Mouse (Mus musculus) heart, embryonic 14.5 days (tissue): ENCODE measurements at regions not wholly inside any gene's neighbourhood (a gene's known extent, or its start where the extent isn't known, plus 50 kb on each side); places are given as distances from the start of the nearest gene placed in this dataset.

Source experiments
- ATAC-seq: fragments of 200-750 bp; cut with Nextera tagmentation; 2 replicates; pipeline ENCODE4 v1.8.0; 2017; ENCODE audit warnings: low read depth, moderate TSS enrichment; ENCODE audit not compliant: insufficient number of reproducible peaks, insufficient read depth, low FRiP score
- H3K27ac ChIP-seq, 2 experiments: fragments of 200-500 bp in 1 of 2; fragments of 300-500 bp in 1 of 2; sonication (generic) in 1 of 2; replicated peaks in 1 of 2; 2 replicates each; pipeline ENCODE4 v1.5.1; 2012 to 2014; ENCODE audit warnings: low read depth in 2 of 2, low read length in 2 of 2, control low read depth in 1 of 2, mild to moderate bottlenecking in 1 of 2, mixed read lengths in 1 of 2; ENCODE audit not compliant: control insufficient read depth in 1 of 2, insufficient read depth in 1 of 2
- H3K27me3 ChIP-seq: fragments of 300-500 bp; sonication (generic); 2 replicates; pipeline ENCODE4 v1.6.1; 2014; ENCODE audit warnings: mild to moderate bottlenecking, low read length, control low read depth; ENCODE audit not compliant: control insufficient read depth, insufficient read depth
- H3K36me3 ChIP-seq: fragments of 300-500 bp; sonication (generic); 2 replicates; pipeline ENCODE4 v1.6.1; 2014; ENCODE audit warnings: mild to moderate bottlenecking, control low read depth, low read length, mixed read lengths; ENCODE audit not compliant: control insufficient read depth, insufficient read depth
- H3K4me1 ChIP-seq, 2 experiments: fragments of 200-500 bp in 1 of 2; fragments of 300-500 bp in 1 of 2; sonication (generic) in 1 of 2; 2 replicates each; pipeline ENCODE4 v1.6.1; 2012 to 2014; ENCODE audit warnings: low read length in 2 of 2, control low read depth in 1 of 2, mixed read lengths in 1 of 2; ENCODE audit not compliant: control insufficient read depth in 2 of 2, insufficient read depth in 2 of 2
- H3K4me2 ChIP-seq: fragments of 300-500 bp; sonication (generic); 2 replicates; pipeline ENCODE4 v1.6.1; 2014; ENCODE audit warnings: mild to moderate bottlenecking, low read length
- H3K4me3 ChIP-seq, 2 experiments: fragments of 200-500 bp in 1 of 2; fragments of 300-500 bp in 1 of 2; sonication (generic) in 1 of 2; 2 replicates each; pipeline ENCODE4 v1.5.1; 2012 to 2014; ENCODE audit warnings: low read length in 2 of 2, mild to moderate bottlenecking in 2 of 2, control low read depth in 1 of 2, low read depth in 1 of 2, moderate library complexity in 1 of 2; ENCODE audit not compliant: control insufficient read depth in 1 of 2, insufficient read depth in 1 of 2
- H3K9ac ChIP-seq: fragments of 300-500 bp; sonication (generic); 2 replicates; pipeline ENCODE4 v1.6.1; 2014; ENCODE audit warnings: mild to moderate bottlenecking, low read length
- H3K9me3 ChIP-seq: fragments of 300-500 bp; sonication (generic); 2 replicates; pipeline ENCODE4 v1.6.1; 2016; ENCODE audit warnings: low read length, control low read depth; ENCODE audit not compliant: control insufficient read depth
- WGBS: fragments of 180-500 bp; shearing (Covaris S2); extraction: QIAGEN DNeasy Blood & Tissue Kit; methylation state at CpG from one replicate; pipeline ENCODE4 v1.1.7; 2014; 5-methylcytosine and 5-hydroxymethylcytosine counted together

DNA sequence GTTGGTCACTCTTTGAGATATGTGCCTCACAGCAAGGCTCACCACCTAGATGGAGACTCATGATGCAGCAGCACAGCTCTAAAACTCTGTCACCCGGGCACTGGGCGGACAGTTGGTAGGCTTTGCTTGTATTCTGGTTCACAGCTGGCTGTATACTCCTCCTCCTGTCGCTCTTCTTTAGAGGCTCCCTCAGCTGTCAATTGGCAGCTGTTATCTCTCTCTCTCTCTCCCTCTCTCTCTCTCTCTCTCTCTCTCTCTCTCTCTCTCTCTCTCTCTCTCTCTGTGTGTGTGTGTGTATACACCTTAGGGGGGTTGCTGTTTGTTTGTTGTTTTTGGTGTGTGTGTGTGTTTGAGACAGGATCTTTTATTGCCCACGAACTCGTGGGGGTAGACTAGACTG is 66.3 kb upstream of the Laptm4a start:
- Histone ChIP-seq H3K9me3 (no peaks in the 10 kb centered on the region), H3K4me3 (no peak overlapping the region), H3K4me2 (no peak overlapping the region), H3K27me3 (no peaks in the 10 kb centered on the region), H3K9ac (no peak overlapping the region), H3K27ac (no peak overlapping the region), H3K4me1 (peaks cover 27 to 36% of the 10 kb centered on the region in 2 experiments), H3K36me3 (no peaks in the 10 kb centered on the region)
- no peak for ATAC-seq
- 45% methylated on average over 5 of the region's 5 CpGs for WGBS

DNA sequence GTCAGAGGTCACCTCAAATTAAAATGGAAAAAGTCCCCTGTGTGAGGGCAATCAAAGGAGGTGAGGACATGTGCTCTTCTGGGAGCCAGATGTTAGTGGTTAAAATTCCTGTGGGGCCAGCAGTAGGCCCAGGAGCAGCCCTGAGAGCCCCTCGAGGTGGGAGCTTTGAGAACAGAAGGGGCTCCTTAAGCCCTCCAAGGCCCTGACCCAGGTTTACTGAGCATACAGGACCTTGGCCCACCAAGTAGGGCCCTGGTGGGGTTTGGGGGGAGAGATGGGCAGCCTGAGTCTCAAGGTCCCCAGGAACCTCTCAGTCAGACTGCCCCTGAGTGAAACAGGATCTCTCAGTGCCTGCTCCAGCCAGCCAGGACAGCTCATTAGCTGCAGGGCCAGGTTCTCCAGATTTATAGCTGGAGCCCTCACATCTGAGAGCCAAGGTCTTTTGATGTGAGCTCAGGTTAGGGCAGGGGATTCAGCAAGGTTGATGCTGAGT is 65.4 kb upstream of the Laptm4a start:
- 18% methylated on average over 1 of the region's 1 CpGs for WGBS
- Histone ChIP-seq H3K4me3 (no peak overlapping the region), H3K36me3 (no peaks in the 10 kb centered on the region), H3K4me1 (peaks cover 32 to 39% of the 10 kb centered on the region in 2 experiments), H3K9ac (no peak overlapping the region), H3K27me3 (no peaks in the 10 kb centered on the region), H3K4me2 (no peak overlapping the region), H3K27ac (no peak overlapping the region), H3K9me3 (no peaks in the 10 kb centered on the region)
- ATAC-seq: no peak

DNA sequence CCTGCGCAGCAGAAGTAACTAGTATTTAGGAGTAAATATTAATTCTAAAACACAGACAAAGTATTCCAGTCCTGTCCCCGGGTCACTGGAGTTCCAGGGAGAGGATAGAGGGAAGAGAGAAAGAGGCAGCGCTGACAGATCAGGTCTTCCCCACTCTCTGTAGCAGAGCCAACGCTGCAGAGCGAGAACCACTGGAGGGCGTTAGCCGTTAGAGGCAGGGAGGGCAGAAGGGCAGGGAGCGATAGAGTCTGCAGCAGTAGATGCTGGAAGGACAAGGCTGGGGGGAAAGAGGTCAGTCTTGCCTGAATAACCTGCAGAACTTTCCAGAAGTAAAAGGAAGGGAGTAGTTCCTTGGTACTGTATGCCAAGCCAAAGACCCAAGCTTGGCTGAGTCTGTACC is 64.2 kb upstream of the Laptm4a start:
- H3K36me3 ChIP-seq: no peaks in the 10 kb centered on the region
- no peak for ATAC-seq
- no peak overlapping the region for H3K9ac ChIP-seq
- H3K27ac ChIP-seq: no peak overlapping the region
- 53% methylated on average over 8 of the region's 8 CpGs for WGBS
- H3K4me2 ChIP-seq: no peak overlapping the region
- H3K4me3 ChIP-seq: no peak overlapping the region
- H3K4me1 ChIP-seq: peaks cover 32 to 39% of the 10 kb centered on the region in 2 experiments
- H3K9me3 ChIP-seq: no peaks in the 10 kb centered on the region
- H3K27me3 ChIP-seq: no peaks in the 10 kb centered on the region

DNA sequence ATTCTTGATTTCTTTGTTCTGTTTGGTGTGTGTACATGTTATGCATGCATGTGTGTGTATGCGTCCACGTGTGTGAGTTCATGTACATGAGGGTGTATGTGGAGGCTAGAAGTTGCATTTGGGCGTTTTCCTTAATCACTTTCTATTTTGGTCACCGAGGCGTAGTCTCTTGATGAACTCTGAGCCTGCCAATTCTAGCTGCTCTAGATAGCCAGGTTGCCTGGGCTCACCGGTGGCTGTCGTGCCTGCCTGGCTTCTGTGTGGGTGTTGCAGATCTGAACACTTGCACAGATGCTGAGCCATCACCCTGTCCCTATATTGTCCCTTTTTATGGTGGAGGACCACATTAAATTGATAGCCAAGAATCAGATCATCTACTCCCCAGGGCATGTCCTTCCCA is 62.7 kb upstream of the Laptm4a start:
- Histone ChIP-seq H3K4me2 (peak overlapping the region; percentile 24), H3K9me3 (no peaks in the 10 kb centered on the region), H3K9ac (0 out of 2 replicates have a peak overlapping the region, but pooled peaks have one; percentile 22), H3K27me3 (no peaks in the 10 kb centered on the region), H3K36me3 (no peaks in the 10 kb centered on the region), H3K4me3 (no peak overlapping the region), H3K27ac (peak overlapping the region; percentile 67 to 71), H3K4me1 (peaks cover 32 to 39% of the 10 kb centered on the region in 2 experiments)
- WGBS: 26% methylated on average over 7 of the region's 7 CpGs
- ATAC-seq: peak; percentile 57; the same call in 1 of the 2 replicates

DNA sequence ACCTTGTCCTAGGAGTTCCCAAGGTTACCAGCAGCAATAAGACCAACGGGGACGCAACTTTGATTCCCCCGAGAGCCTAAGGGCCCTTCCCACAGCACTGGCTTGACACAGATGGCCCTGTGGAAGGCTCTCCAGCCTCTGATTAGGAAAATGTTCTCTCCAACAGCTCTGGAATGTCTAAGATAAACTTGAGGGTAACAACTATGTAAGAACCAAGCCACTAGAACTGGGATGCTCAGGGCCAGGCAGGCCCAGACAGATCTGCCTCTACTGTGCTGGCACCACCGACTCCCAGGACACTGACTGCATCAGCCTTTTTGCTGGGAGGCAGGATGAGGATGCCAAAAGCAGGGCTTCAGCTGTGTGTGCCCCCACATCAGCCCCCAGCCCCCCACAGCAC is 61.9 kb upstream of the Laptm4a start:
- H3K27ac ChIP-seq: peak overlapping the region; percentile 40 to 67
- no peak for ATAC-seq

DNA sequence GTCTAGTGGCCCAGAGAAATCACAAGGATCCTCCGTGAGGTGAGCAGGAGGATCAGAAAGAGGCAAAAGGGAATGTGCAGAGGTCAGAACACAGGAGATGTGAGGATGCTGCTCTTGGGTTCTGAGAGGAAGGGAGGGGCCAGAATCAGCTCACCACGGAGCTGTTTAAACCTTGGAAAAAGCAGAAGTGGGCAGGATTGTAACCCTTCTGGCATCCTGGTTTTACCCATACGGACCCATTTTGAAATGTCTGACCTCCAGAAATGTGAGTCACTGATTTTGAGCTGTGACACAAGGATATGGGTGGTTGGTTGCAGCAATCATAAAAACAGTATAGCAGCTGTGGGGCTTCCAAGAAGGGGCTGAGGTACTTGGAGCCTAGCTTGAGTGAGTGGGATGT is 56.6 kb upstream of the Laptm4a start:
- WGBS: 55% methylated on average over 3 of the region's 3 CpGs
- no peak for ATAC-seq
- Histone ChIP-seq H3K9me3 (no peaks in the 10 kb centered on the region), H3K4me3 (no peak overlapping the region), H3K4me1 (peaks cover 6 to 16% of the 10 kb centered on the region in 2 experiments), H3K27me3 (no peaks in the 10 kb centered on the region), H3K36me3 (no peaks in the 10 kb centered on the region), H3K9ac (no peak overlapping the region), H3K4me2 (no peak overlapping the region), H3K27ac (no peak overlapping the region)

More for the DNA sequence above, 61.9 kb upstream of the Laptm4a start:
- H3K9ac ChIP-seq: 0 out of 2 replicates have a peak overlapping the region, but pooled peaks have one; percentile 22
- no peaks in the 10 kb centered on the region for H3K27me3 ChIP-seq
- H3K36me3 ChIP-seq: no peaks in the 10 kb centered on the region
- no peak overlapping the region for H3K4me3 ChIP-seq
- 31% methylated on average over 4 of the region's 4 CpGs for WGBS
- H3K4me2 ChIP-seq: peak overlapping the region; percentile 24; the same call in 1 of the 2 replicates
- H3K4me1 ChIP-seq: peaks cover 29 to 39% of the 10 kb centered on the region in 2 experiments
- H3K9me3 ChIP-seq: no peaks in the 10 kb centered on the region

DNA sequence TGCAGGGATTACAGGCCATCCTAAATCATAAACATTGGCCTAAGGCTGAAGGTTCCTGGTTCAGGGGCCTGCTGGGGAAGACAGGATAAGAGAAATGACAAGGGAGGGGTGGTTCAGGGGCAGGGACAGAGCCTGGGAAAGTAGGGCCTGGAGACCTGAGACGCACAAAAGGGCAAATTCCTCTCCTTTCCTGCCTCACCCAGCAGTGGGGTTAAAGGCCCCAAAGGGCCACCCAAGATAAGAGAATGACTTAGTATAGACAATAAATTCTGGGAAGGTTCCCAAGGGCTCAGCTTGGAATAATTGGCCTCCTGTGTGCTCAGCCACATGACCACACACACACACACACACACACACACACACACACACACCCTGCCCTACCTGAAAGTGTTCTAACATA is 56.2 kb upstream of the Laptm4a start:
- Histone ChIP-seq H3K4me1 (peaks cover 1 to 12% of the 10 kb centered on the region in 2 experiments), H3K4me2 (no peak overlapping the region), H3K36me3 (no peaks in the 10 kb centered on the region), H3K27me3 (no peaks in the 10 kb centered on the region), H3K4me3 (no peak overlapping the region), H3K9me3 (no peaks in the 10 kb centered on the region), H3K27ac (no peak overlapping the region), H3K9ac (no peak overlapping the region)
- WGBS: 67% methylated on average over 1 of the region's 1 CpGs
- no peak for ATAC-seq

DNA sequence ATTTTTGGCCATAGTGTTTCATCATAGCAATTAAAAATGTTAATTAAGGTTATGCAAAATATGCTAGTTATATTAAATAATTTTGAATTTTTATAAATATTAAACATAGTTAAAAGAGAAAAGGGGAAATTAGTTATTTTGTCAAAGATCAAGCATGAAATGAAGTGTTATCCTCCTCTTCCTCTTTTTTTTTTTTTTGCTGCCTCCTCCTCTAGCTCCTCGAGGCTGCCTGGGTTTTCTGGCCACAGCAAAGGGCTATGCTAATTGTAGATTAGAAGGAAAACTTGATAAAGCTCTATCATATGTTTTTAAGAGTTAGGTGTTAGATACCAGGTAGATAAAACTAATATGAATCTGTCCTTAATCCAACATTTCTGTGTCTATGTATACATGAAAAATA is 54.4 kb upstream of the Laptm4a start:
- WGBS: 25% methylated on average over 1 of the region's 1 CpGs
- Histone ChIP-seq H3K9ac (no peak overlapping the region), H3K27me3 (no peaks in the 10 kb centered on the region), H3K4me2 (no peak overlapping the region), H3K9me3 (no peaks in the 10 kb centered on the region), H3K4me1 (peaks cover 0 to 8% of the 10 kb centered on the region in 2 experiments; a peak in 2 of 4 replicates), H3K36me3 (no peaks in the 10 kb centered on the region), H3K4me3 (no peak overlapping the region), H3K27ac (no peak overlapping the region)
- no peak for ATAC-seq
